Mouse (Mus musculus): ENCODE data around the gene Mthfsd.
"Not testable (repeated sequence)": the region's sequence is repeated elsewhere in the genome, so short reads cannot be mapped to it uniquely, and the experiment has no call there.

Gene Mthfsd

GRCm38 (mm10) chr8:121107668-121108656, at the start of gene Mthfsd:
Gene Mthfsd, minus strand, starts transcription at chr8:121108392.
- DNase-seq (ENCODE audit: low spot score in 2 of 2): peak; percentile 94 to 96

GRCm38 (mm10) chr8:121156990-121157491, 48.8 kb upstream of the Mthfsd start:
- no peak for DNase-seq (ENCODE audit: low spot score in 2 of 2)

- DNase-seq (ENCODE audit: low spot score in 2 of 2): no peak
Measured at GRCm38 (mm10) chr8:121152394-121152793, 44.2 kb upstream of the Mthfsd start.

GRCm38 (mm10) chr8:121148573-121149083, 40.4 kb upstream of the Mthfsd start:
- no peak for DNase-seq (ENCODE audit: low spot score in 2 of 2)

GRCm38 (mm10) chr8:121145457-121146134, 37.4 kb upstream of the Mthfsd start:
- not testable (repeated sequence) for DNase-seq (ENCODE audit: low spot score in 2 of 2)

DNA sequence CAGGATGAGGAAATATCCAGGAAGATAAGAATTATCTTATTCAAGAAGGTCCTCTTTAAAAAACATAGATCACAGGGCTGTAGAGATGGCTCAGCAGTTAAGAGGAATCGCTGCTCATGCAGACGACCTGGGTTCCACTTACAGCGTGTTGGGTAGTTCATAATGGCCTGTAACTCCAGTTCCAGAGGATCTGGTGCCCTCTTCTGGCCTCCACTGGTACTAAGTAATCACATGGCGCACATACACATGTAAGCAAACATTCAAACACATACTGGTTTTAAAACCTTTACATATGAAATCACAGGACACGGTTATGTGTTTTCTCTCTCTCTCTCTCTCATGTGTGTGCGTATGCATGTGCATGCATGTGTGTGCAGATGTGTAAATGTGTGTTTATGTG, 28.7 kb upstream of the Mthfsd start:
- no peak for DNase-seq (ENCODE audit: low spot score in 2 of 2)

DNA sequence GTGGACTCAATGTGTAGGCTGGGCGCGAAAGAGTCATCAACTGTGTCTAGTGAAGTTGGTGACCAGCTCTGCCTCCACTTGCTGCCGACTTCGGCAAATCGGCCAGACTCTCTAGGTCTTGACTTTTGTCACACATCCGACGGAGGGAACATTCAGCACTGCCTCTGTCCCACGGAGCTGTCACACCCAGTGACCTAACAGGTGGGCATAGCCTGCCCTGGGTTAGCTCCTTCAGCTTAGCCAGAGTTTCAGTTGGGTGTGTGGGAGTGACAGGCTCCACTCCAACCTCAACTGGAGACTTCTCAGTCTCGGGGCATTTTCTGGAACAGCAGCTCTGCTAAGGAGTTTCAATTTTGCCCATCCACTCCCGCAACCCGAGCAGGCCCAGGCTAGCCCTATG, 26.3 kb upstream of the Mthfsd start:
- DNase-seq (ENCODE audit: low spot score in 2 of 2): no peak

- no peak for DNase-seq (ENCODE audit: low spot score in 2 of 2)
Measured at GRCm38 (mm10) chr8:121134102-121134501, 25.9 kb upstream of the Mthfsd start.

GRCm38 (mm10) chr8:121132961-121133513, 24.8 kb upstream of the Mthfsd start:
- no peak for DNase-seq (ENCODE audit: low spot score in 2 of 2)

DNA sequence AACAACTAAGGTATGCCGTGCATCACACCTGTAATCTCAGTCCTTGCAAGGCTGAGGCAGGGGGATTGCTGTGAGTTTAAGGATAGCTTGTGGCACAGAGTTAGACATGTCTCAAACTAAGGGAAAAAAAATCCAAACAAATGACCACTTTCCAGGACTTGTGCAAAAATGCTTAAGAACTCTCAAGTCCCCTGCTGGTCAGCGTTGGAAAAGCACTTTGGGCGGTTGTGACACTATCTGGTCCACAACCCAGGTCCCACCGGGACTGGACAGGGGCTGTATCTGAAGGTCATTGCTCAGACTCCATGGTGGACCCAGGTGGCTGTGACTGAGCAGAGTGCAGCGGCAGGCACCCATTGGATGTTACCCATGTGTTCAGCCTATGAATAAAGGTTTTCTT, 22.3 kb upstream of the Mthfsd start:
- DNase-seq (ENCODE audit: low spot score in 2 of 2): no peak

- no peak for DNase-seq (ENCODE audit: low spot score in 2 of 2)
Measured at GRCm38 (mm10) chr8:121129265-121129940, 21.2 kb upstream of the Mthfsd start.

- no peak for DNase-seq (ENCODE audit: low spot score in 2 of 2)
Measured at GRCm38 (mm10) chr8:121128531-121129264, 20.5 kb upstream of the Mthfsd start.

GRCm38 (mm10) chr8:121127756-121128375, 19.7 kb upstream of the Mthfsd start, which contains the start of gene Foxl1:
Gene Foxl1, plus strand, starts transcription at chr8:121127940.
- no peak for DNase-seq (ENCODE audit: low spot score in 2 of 2)

DNA sequence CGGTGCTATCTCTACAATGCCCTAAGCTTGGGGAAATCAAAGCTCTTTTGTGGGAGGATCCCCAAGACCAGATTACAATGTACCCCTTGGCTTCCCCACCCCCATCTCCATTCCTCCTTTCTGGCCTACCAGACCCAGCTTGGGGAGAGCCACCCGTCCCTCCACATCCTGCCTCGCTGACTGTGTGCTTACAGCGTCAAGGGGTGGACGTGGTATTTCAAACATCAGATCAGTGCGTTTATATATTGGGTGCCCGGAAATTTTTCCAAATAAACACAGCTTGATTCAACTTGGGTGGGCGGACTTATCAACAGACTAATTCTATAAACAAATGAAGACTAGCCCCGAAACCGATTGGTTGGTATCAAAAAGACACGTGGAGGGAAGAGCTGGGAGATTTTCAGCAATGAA, 19.1 kb upstream of the Mthfsd start:
- DNase-seq (ENCODE audit: low spot score in 2 of 2): no peak

DNA sequence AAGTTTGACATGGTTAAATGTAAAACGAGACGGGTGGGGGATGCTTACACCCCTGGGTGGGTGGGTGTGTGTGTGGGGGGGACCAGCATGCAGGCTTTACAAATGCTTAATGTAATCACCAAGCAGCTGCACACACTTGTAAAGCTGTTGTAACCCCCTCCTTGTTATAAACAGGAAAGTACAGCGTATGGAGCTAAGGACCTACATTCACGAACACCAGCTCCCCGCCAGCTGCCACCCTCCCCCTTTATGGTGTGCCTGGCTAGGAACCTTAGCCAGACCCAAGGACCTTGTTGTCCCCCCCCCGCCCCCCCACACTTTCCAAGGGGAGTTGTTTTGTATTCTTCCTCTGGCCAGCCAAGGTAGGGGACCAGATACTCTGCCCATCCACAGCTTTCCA, 18.5 kb upstream of the Mthfsd start:
- no peak for DNase-seq (ENCODE audit: low spot score in 2 of 2)

- DNase-seq (ENCODE audit: low spot score in 2 of 2): no peak
Measured at GRCm38 (mm10) chr8:121126191-121126590, 18.0 kb upstream of the Mthfsd start.

GRCm38 (mm10) chr8:121125311-121125876, 17.2 kb upstream of the Mthfsd start:
- no peak for DNase-seq (ENCODE audit: low spot score in 2 of 2)

GRCm38 (mm10) chr8:121124547-121125239, 16.5 kb upstream of the Mthfsd start:
- DNase-seq (ENCODE audit: low spot score in 2 of 2): no peak

GRCm38 (mm10) chr8:121123113-121123512, 14.9 kb upstream of the Mthfsd start:
- DNase-seq (ENCODE audit: low spot score in 2 of 2): no peak

Data from spleen, postnatal 14 days (tissue).